Comparison of ENCODE assay signal across 28 mouse cellular contexts in genomic region chr11:50017511-50017910, GRCm38 (mm10). TPM values are rescaled to one million over a fixed set of nuclear protein-coding genes. Genes with fewer than 3 reads are reported as not detected.
DNase-seq lines count a peak whose midpoint lies in the region; ATAC-seq and TF ChIP-seq lines count a peak whose summit lies in the region.
"Had no signal": no experiment of that assay in that cellular context is flagged by ENCODE, and none has a peak within 500 bp of the region (broad histone marks: within the 10 kb centered on the region; RNA-seq: fewer than 3 reads in every experiment).

No protein-coding gene starts in this region.

- no peak for TF ChIP-seq CTCF in left cerebral cortex, adult 2 months (IDR thresholded peaks at IDR 0.05)

- H3K27ac ChIP-seq in left cerebral cortex, adult 2 months, result no peak overlapping the region
- H3K27ac ChIP-seq: embryonic facial prominence, embryonic 13.5 days; embryonic facial prominence, embryonic 15.5 days; forebrain, embryonic 10.5 days; forebrain, embryonic 12.5 days had no signal

- intact Hi-C loops in heart, postnatal 10 days (cut with DNase I), result no loop called here
- intact Hi-C loops in left cerebral cortex, adult 2 months (cut with DNase I), result no loop called here

- H3K4me3 ChIP-seq in left cerebral cortex, adult 2 months, result no peak overlapping the region
- H3K4me3 ChIP-seq: embryonic facial prominence, embryonic 13.5 days; embryonic facial prominence, embryonic 15.5 days; erythroblast, embryonic 14.5 days; forebrain, embryonic 10.5 days; forebrain, embryonic 12.5 days had no signal

- ATAC-seq in megakaryocyte, adult 5-6 weeks (ENCODE audit: poor library complexity, severe bottlenecking), result peak; percentile 45; the same call in 1 of the 2 replicates
- ATAC-seq: activated CD4-positive, CD25-positive, alpha-beta regulatory T cell, adult 4 months; forebrain, embryonic 14.5 days; forebrain, embryonic 16.5 days; Patski had no signal

- peak; percentile 32 for DNase-seq in thymus, postnatal 14 days
- no peak for DNase-seq in thymus, adult 18-20 months
- DNase-seq in CD4-positive, CD25-positive, alpha-beta regulatory T cell, adult 2 months (ENCODE audit: low read depth, low spot score), result peak; percentile 5
- DNase-seq in thymus, postnatal 4 days, result peak; percentile 33
- no peak for DNase-seq in heart, postnatal 10 days
- no peak for DNase-seq in left cerebral cortex, adult 2 months (ENCODE audit: extremely low spot score in 1 of 2, low spot score in 2 of 2)
- no peak for DNase-seq in spleen, postnatal 10 days (ENCODE audit: low spot score in 2 of 2)
- DNase-seq: adrenal gland, adult 8-10 months; adrenal gland, postnatal 14 days; adrenal gland, postnatal 36 days; B cell, adult 2 months; cerebellum, adult 11-12 months; cerebellum, adult 2 months; cerebellum, adult 9-10 months; cerebellum, postnatal 10 days; cerebellum, postnatal 25 days; embryo, embryonic 11 days had no signal

RNA-seq across cellular contexts. Expression of gene Rnf130, which starts 7.6 kb away (rescaled TPM):
- 424 and 462 TPM in 2 replicates for total RNA-seq in megakaryocyte, adult 5-6 weeks (2015)
- 408 and 436 TPM in 2 replicates for total RNA-seq in megakaryocyte, adult 5-6 weeks (2017)
- 10 to 100 TPM; 48.8 to 56.2 TPM for total RNA-seq in heart, postnatal 10 days (2021)
- total RNA-seq in left cerebral cortex, adult 2 months (2021), result 10 to 100 TPM; 91.9 to 95.4 TPM
- total RNA-seq: CH12.LX had no signal

Comparison
In these comparisons a context has a peak if more than half of its experiments do, and no peak if none do; other contexts are left out.
1. DNase-seq: peak in thymus, postnatal 14 days (single experiment), CD4-positive, CD25-positive, alpha-beta regulatory T cell, adult 2 months (single experiment) and thymus, postnatal 4 days (single experiment); none in thymus, adult 18-20 months (0 of 2), heart, postnatal 10 days (0 of 2), left cerebral cortex, adult 2 months (0 of 2) and spleen, postnatal 10 days (0 of 2).
2. RNA of gene Rnf130, which starts 7.6 kb away (total RNA-seq): 408 to 462 TPM in megakaryocyte, adult 5-6 weeks; 91.9 to 95.4 TPM in left cerebral cortex, adult 2 months and 48.8 to 56.2 TPM in heart, postnatal 10 days; every median in the first group is over 4 times any median in the second.